Mouse (Mus musculus) neural tube, embryonic 11.5 days (tissue): Measurements from ENCODE around the gene Csf3r. TPM values are rescaled to one million over a fixed set of nuclear protein-coding genes. Genes with fewer than 3 reads are reported as not detected.

ENCODE experiments used
- ATAC-seq: fragments of 200-750 bp; cut with Nextera tagmentation; 2 replicates; pipeline ENCODE4 v1.8.0; 2017; ENCODE audit warnings: moderate number of reproducible peaks, mild to moderate bottlenecking, moderate TSS enrichment, moderate library complexity; ENCODE audit not compliant: insufficient read depth, low FRiP score, low TSS enrichment
- DNase-seq: peaks from one replicate; pipeline ENCODE4 v3.0.0-alpha.2; 2015; ENCODE audit warnings: low spot score
- H3K27ac ChIP-seq: fragments of 300-500 bp; sonication (generic); 2 replicates; pipeline ENCODE4 v1.5.1; 2014; ENCODE audit warnings: low read depth, mild to moderate bottlenecking, low read length
- H3K27me3 ChIP-seq: fragments of 300-500 bp; sonication (generic); 2 replicates; pipeline ENCODE4 v1.6.1; 2014; ENCODE audit warnings: mild to moderate bottlenecking, low read length, mixed read lengths; ENCODE audit not compliant: control insufficient read depth, insufficient read depth
- H3K36me3 ChIP-seq: fragments of 300-500 bp; sonication (generic); 2 replicates; pipeline ENCODE4 v1.6.1; 2014; ENCODE audit warnings: mild to moderate bottlenecking, low read length, moderate library complexity, mixed read lengths; ENCODE audit not compliant: control insufficient read depth, insufficient read depth
- H3K4me1 ChIP-seq: fragments of 300-500 bp; sonication (generic); 2 replicates; pipeline ENCODE4 v1.6.1; 2014; ENCODE audit warnings: low read length, mixed read lengths; ENCODE audit not compliant: control insufficient read depth, insufficient read depth
- H3K4me2 ChIP-seq: fragments of 300-500 bp; sonication (generic); 2 replicates; pipeline ENCODE4 v1.6.1; 2014; ENCODE audit warnings: low read depth, mild to moderate bottlenecking, moderate library complexity
- H3K4me3 ChIP-seq: fragments of 300-500 bp; sonication (generic); 2 replicates; pipeline ENCODE4 v1.5.1; 2014; ENCODE audit warnings: low read depth, low read length
- H3K9ac ChIP-seq: fragments of 300-500 bp; sonication (generic); 2 replicates; pipeline ENCODE4 v1.6.1; 2014; ENCODE audit warnings: mild to moderate bottlenecking, low read length
- H3K9me3 ChIP-seq: fragments of 300-500 bp; sonication (generic); 2 replicates; pipeline ENCODE4 v1.6.1; 2016; ENCODE audit warnings: low read length; ENCODE audit not compliant: control insufficient read depth
- WGBS: fragments of 180-500 bp; shearing (Covaris S2); extraction: QIAGEN DNeasy Blood & Tissue Kit; methylation state at CpG from one replicate; pipeline ENCODE4 v1.1.7; 2014; 5-methylcytosine and 5-hydroxymethylcytosine counted together
- polyA plus RNA-seq: library from polyadenylated mRNA; unstranded; fragments of >200 nt; fragmentation: Nextera tagmentation; extraction: Ambion mirVana; gene quantifications from 2 replicates; pipeline ENCODE4 v1.2.1, GENCODE M21; 2014

The Csf3r gene
- polyA plus RNA-seq, 1 experiment from 2014 or later = 0.94 TPM

GRCm38 (mm10) chr4:126067401-126068077 lies 43.2 kb downstream of the Csf3r start:
- H3K4me3 ChIP-seq = no peak overlapping the region
- WGBS = 80% methylated on average over 15 of the region's 15 CpGs
- ATAC-seq (no peak), DNase-seq (no peak)
- H3K9ac ChIP-seq = no peak overlapping the region
- no peaks in the 10 kb centered on the region for H3K9me3 ChIP-seq
- no peaks in the 10 kb centered on the region for H3K27me3 ChIP-seq
- H3K4me2 ChIP-seq = no peak overlapping the region
- no peaks in the 10 kb centered on the region for H3K4me1 ChIP-seq
- no peaks in the 10 kb centered on the region for H3K36me3 ChIP-seq
- no peak overlapping the region for H3K27ac ChIP-seq

GRCm38 (mm10) chr4:126068842-126069241 lies 44.5 kb downstream of the Csf3r start:
- H3K27me3 ChIP-seq = no peaks in the 10 kb centered on the region
- H3K9ac ChIP-seq = no peak overlapping the region
- no peak overlapping the region for H3K4me3 ChIP-seq
- no peaks in the 10 kb centered on the region for H3K4me1 ChIP-seq
- H3K27ac ChIP-seq = no peak overlapping the region
- DNase-seq = no peak
- H3K36me3 ChIP-seq = no peaks in the 10 kb centered on the region
- no peaks in the 10 kb centered on the region for H3K9me3 ChIP-seq
- no peak for ATAC-seq
- H3K4me2 ChIP-seq = no peak overlapping the region
- WGBS = 86% methylated on average over 6 of the region's 6 CpGs

- Histone ChIP-seq H3K4me3 (no peak overlapping the region), H3K4me1 (no peaks in the 10 kb centered on the region), H3K9me3 (no peaks in the 10 kb centered on the region), H3K27ac (no peak overlapping the region), H3K9ac (no peak overlapping the region), H3K36me3 (no peaks in the 10 kb centered on the region), H3K4me2 (no peak overlapping the region), H3K27me3 (no peaks in the 10 kb centered on the region)
- ATAC-seq (no peak), DNase-seq (no peak)
- WGBS = 90% methylated on average over 6 of the region's 6 CpGs
Observed at GRCm38 (mm10) chr4:126077833-126078232, 53.5 kb downstream of the Csf3r start.

- DNase-seq = no peak
- Histone ChIP-seq H3K9me3 (no peaks in the 10 kb centered on the region), H3K4me3 (no peak overlapping the region), H3K27me3 (no peaks in the 10 kb centered on the region), H3K9ac (no peak overlapping the region), H3K36me3 (no peaks in the 10 kb centered on the region), H3K4me1 (no peaks in the 10 kb centered on the region), H3K27ac (no peak overlapping the region), H3K4me2 (no peak overlapping the region)
- 86% methylated on average over 4 of the region's 4 CpGs for whole genome bisulfite sequencing
- no peak for ATAC-seq
Observed at GRCm38 (mm10) chr4:126079266-126079665, 54.9 kb downstream of the Csf3r start.

- no peak overlapping the region for H3K4me2 ChIP-seq
- no peaks in the 10 kb centered on the region for H3K27me3 ChIP-seq
- 95% methylated on average over 1 of the region's 1 CpGs for WGBS
- no peak overlapping the region for H3K4me3 ChIP-seq
- no peak overlapping the region for H3K9ac ChIP-seq
- no peaks in the 10 kb centered on the region for H3K9me3 ChIP-seq
- ATAC-seq = no peak
- no peaks in the 10 kb centered on the region for H3K4me1 ChIP-seq
- H3K27ac ChIP-seq = no peak overlapping the region
- no peaks in the 10 kb centered on the region for H3K36me3 ChIP-seq
- no peak for DNase-seq
Observed at GRCm38 (mm10) chr4:126081601-126082000, 57.3 kb downstream of the Csf3r start.

- no peak for DNase-seq
- no peak for ATAC-seq
- Histone ChIP-seq H3K4me3 (no peak overlapping the region), H3K4me1 (no peaks in the 10 kb centered on the region), H3K4me2 (no peak overlapping the region), H3K9ac (no peak overlapping the region), H3K9me3 (no peaks in the 10 kb centered on the region), H3K36me3 (no peaks in the 10 kb centered on the region), H3K27ac (no peak overlapping the region), H3K27me3 (no peaks in the 10 kb centered on the region)
- 95% methylated on average over 9 of the region's 9 CpGs for WGBS
Observed at GRCm38 (mm10) chr4:126083021-126083420, 58.7 kb downstream of the Csf3r start.

GRCm38 (mm10) chr4:126084382-126084781 lies 60.0 kb downstream of the Csf3r start:
- no peak overlapping the region for H3K9ac ChIP-seq
- no peak overlapping the region for H3K4me2 ChIP-seq
- H3K4me3 ChIP-seq = no peak overlapping the region
- no peaks in the 10 kb centered on the region for H3K36me3 ChIP-seq
- DNase-seq (no peak), ATAC-seq (no peak)
- H3K27me3 ChIP-seq = no peaks in the 10 kb centered on the region
- no peaks in the 10 kb centered on the region for H3K4me1 ChIP-seq
- no peak overlapping the region for H3K27ac ChIP-seq
- 71% methylated on average over 8 of the region's 8 CpGs for WGBS
- H3K9me3 ChIP-seq = no peaks in the 10 kb centered on the region

- H3K27me3 ChIP-seq = no peaks in the 10 kb centered on the region
- H3K36me3 ChIP-seq = no peaks in the 10 kb centered on the region
- no peaks in the 10 kb centered on the region for H3K9me3 ChIP-seq
- no peak overlapping the region for H3K27ac ChIP-seq
- H3K4me3 ChIP-seq = no peak overlapping the region
- H3K4me1 ChIP-seq = no peaks in the 10 kb centered on the region
- WGBS = 31% methylated on average over 7 of the region's 7 CpGs
- ATAC-seq (no peak), DNase-seq (peak; percentile 80)
- 0 out of 2 replicates have a peak overlapping the region, but pooled peaks have one; percentile 14 for H3K9ac ChIP-seq
- no peak overlapping the region for H3K4me2 ChIP-seq
Observed at GRCm38 (mm10) chr4:126085996-126086576, 61.7 kb downstream of the Csf3r start.
